Mouse (Mus musculus) adrenal gland, postnatal 4 days (tissue): ENCODE measurements around the gene Gpld1. TPM values are rescaled to one million over a fixed set of nuclear protein-coding genes. Genes with fewer than 3 reads are reported as not detected.
A peak's percentile ranks its signal among the peaks of the same experiment; 100 is the strongest.

Experiments
- DNase-seq, 2 experiments: peaks; one replicate each; pipeline ENCODE4 v3.0.0; 2021 to 2022; ENCODE audit warnings: low spot score in 2 of 2, mixed read lengths in 2 of 2
- long read RNA-seq, 2 experiments: library from polyadenylated mRNA; stranded (forward); transcript quantifications; one replicate each; pipeline ENCODE4 v2.0.0; 2021
- total RNA-seq, 2 experiments: library from RNA; stranded (reverse); gene quantifications; 2 replicates each; pipeline ENCODE4 v1.2.3; 2021

Gpld1 gene
- 10 to 100 TPM in 1 of 2 experiments, 1 to 10 TPM in 1; 2.9 to 13.4 TPM for total RNA-seq
- long read RNA-seq, experiment 1, full-length matches to known transcripts: 1 of 25 reads
- long read RNA-seq, experiment 1, partial matches to known transcripts: 17 of 25 reads
- long read RNA-seq, experiment 1, other reads (novel, unspliced or antisense): 7 of 25 reads
- long read RNA-seq, experiment 2, partial matches to known transcripts: 1 of 6 reads
- long read RNA-seq, experiment 2, other reads (novel, unspliced or antisense): 5 of 6 reads

DNA sequence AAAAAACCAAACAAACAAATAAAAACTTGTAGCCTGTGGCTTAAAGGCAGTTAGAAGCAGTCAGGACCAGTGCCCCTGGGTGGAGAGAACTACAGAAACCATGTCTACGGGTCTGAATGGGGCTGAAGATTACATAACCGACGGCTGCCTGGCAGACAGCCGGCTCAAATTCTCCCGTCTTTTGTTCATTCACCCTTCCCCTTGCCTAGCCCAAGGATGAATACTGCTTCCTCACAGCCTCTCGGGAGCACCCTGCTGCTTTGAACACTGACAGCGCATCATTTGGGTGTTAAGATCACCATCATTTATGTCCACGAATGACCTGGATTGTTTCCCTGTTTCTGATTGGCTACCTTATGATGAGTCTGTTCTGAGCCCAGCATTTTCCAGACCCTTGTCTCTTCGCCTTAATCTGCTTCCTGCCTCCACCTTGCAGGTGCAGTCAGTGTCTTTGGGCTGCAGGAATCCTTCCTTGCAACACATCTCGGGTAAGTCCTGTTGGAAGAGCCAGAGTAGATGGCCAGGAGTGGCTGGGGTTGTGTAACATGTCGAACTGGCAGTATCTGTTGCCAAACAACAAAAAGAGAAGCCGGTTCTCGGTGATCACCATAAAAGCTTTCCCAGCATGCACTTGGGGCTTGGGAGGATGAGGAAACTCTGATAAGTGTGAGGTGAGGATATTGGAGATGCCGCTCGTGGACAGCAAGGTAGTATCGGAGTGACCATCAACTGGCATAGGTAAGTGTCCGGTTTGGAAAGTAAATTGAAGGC lies at the start of gene Gpld1:
Gene Gpld1 (plus strand): TSS at position 641 of the 771 bp plus-strand sequence.
- DNase-seq: no peak

DNA sequence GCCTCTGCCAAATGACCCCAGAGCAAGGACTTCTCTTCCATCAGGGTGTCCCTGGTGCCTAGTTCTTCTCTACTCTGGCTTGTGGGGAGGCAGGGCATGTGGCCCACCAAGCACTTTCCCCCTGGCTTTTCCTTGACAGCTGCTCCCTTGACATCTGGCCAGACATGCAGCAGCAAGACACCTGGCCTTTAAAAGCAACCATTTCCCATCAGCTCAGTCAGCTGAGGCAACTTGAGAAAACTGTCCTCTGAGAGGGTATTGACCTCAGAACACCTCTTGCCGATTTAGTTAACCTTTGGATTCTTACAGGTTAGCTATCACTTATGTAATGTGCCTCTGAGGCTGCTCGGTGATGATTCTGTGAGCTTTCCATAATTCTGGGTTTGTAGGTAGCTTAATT lies 49.1 kb upstream of the Gpld1 start:
- no peak for DNase-seq

DNA sequence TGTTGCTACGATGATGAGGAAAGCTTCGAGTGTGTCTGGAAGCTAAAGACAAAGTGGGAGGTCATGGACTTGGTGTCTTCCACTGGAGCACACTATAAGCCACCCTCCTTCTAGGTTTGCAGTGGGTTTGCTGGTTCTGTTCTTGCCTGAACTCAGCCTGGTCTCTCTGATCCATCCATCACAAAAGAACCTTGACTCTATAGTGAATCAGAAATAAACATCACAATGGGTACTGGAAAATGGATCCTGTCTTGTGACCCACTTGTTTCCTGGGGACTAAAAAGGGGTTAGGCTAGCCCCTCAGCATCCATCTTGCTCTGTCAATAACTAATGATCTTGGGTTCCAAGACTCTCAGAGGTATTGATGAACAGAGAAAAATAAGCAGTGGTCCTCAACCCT lies 41.0 kb upstream of the Gpld1 start:
- DNase-seq: no peak

DNA sequence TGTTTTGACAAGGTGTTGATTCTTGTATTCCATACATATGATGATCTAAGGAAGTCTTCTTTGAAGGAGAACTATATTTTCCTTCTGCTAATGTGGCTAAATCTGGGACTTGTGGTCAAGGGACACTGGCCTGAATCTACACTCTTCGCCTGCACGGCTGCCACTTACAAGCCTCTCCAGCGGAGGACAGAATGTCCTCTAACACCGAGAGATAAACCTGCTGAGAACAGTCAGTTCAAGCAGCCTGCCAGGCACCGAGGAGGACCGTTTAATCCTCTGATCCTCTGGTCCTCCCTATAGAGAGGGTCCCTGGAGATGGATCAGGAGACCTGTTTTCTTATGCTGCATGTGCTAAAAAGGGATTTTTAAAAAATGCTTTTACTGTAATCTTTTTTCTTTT lies 39.5 kb upstream of the Gpld1 start:
- DNase-seq: no peak

DNA sequence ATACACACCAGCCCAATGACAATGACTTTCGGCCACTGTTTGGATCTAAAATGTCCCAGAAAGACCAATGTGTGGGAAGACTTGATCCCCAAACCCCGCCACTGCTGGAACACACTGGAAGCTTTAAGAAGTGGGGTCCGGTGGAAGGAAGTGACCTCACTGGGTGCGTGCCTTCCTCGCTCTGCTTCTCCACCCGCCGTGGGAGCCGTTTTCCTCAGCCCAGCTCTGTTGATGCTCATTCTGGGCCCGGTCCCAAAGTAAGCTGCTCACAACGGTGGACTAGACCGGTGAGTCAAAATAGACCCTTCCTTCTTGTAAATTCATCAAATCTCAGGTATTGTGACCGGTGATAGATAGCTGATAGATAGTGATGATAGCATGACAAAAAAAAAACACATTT lies 37.5 kb upstream of the Gpld1 start:
- no peak for DNase-seq

DNA sequence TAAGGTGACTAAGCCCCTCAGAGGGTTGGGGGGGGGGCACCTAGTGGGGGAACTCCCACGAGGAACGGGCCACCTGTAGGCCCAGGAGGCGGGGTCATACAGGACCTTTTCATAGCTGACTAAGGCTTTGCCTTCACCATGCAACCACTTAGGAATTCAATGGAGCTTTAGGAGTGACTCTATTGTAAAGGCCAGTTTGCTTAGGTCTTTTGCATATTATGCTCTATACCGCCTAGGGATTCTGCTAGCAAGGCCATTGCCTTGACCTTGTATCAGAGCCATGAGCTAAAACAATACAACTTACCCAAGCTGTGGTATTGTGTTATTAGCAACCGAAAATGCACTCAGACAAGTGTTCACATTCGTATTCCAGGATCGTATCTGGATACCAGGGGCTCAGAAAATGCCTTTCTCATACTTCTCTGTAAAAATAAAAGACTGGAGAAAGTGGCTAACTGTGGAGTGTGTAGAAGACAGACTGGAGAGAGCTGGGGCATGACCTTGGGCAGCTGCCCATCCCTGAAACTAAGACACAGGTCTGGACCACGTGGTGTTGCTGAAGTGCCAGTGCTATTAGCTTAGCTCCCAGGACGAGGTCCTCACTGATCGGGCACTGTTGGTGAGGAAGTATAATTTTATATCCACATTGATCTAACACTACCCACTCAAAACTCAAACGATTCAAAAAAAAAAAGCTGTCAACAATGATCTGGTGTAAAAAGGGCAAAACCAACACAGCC lies 36.0 kb upstream of the Gpld1 start:
- no peak for DNase-seq

DNA sequence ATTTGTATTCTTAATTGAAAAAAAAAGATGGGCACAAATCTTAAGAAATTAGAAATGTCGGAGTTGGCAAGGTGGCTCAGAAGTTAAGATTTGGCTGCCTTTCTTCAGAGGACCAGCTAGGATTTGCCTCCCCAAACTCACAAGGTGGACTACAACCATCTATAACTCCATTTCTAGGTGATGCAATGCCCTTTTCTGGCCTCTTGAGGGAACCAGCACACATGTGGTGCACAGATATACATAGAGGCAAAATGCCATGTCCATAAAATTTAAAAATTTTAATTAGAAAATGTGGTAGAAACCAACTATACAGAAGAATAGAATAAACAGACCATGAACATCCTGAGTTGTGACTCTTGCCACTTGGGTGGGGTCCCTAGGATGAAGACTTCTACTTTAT lies 33.8 kb upstream of the Gpld1 start:
- no peak for DNase-seq

DNA sequence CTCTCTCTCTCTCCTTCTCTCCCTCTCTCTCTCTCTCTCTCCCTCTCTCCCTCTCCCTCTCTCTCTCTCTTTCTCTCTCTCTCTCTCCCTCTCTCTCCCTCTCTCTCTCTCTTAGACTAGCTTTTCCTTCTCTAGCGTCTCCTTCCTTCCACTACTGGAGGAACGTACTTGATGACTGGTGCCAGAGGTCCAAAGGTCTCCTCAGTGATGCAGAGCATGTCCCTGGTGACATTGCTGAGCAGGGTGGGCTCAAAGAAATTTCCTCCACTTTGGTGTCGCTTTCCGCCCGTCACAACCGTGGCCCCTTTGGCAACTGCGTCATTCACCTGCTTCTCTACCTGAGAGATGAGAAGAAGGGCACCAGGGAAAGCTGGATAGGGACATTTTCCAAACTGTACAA lies 29.4 kb upstream of the Gpld1 start:
- DNase-seq: no peak

DNA sequence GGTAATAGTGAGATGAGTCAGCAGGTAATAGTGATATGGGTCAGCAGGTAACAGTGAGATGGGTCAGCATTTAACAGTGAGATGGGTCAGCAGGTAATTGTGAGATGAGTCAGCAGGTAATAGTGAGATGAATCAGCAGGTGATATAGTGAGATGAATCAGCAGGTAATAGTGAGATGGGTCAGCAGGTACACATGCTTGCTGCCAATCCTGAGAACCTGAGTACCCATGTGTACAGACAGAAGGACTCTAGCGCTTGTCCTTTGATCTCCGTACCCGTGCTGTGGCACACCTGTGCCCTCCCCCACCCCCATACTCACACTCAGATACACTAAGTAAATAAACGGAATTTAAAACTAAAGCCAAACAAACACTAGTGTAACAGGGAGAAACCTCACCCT lies 28.0 kb upstream of the Gpld1 start:
- no peak for DNase-seq

DNA sequence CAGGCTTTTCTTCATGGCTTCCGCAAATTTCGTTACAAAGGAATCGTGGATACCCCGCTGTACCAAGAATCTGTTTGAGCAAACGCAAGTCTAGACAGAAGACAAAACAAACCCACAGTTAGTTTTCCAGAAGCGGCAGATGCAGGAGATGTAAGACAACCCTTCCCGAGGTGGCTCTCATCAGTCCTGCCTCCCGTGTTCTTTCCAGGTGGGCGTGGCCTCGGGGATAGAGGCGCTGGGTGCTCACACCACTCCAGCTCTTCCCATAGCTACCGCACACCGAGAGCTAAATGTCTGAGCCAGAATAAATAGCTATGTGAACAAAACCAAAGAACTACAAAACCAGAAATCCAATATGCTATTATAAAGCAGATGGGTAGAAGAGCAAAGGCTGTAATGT lies 27.1 kb upstream of the Gpld1 start:
- no peak for DNase-seq

DNA sequence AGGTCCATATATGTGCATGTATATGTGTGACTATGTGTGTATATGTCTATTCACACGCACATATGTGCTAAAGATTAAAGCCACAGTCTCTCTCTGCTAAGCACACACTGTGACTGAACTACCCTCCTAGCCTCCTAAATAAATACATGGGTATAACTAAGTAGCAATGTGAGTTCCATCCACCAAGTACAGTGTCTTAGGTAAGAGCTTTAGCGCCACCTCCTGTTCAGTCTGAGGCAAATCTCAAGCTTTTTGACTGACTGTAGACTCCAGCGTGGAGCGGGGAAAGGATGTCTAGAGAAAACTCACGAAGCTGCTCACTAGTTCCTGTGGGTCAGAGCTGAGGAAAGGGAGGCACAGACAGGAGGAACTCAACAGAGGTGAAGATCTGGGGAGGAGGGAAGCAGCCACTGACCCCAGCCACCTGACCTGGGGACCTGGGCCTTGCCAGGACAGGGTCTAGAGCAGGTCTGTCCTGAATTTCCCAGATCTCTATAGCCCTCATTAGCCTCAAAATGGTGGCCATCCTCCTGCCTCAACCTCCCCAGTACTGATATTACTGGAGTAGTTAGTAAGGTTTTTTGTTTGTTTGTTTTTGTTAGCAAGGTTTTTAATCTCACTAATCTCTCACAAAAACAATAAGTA lies 22.5 kb upstream of the Gpld1 start:
- DNase-seq: peak in 1 of 2 experiments; percentile 47

DNA sequence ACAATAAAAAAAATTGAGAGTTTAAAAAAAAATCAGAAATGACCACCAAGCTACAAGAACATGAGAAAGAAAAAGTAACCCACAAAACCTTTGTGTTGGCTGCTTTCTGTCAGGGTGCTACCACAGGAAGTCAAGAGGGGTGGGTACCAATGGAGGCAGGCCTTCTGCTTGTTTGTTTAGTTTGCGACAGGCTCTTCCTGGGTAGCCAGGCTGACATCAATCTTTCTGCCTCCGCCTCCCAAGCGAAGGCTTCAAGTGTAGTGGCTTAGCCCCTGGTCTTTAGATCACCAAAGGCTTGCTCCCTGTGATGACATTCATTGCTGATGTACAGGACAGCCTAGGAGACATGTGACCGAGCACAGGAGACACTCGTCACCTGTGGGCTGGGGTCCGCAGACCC lies 21.7 kb upstream of the Gpld1 start:
- no peak for DNase-seq

DNA sequence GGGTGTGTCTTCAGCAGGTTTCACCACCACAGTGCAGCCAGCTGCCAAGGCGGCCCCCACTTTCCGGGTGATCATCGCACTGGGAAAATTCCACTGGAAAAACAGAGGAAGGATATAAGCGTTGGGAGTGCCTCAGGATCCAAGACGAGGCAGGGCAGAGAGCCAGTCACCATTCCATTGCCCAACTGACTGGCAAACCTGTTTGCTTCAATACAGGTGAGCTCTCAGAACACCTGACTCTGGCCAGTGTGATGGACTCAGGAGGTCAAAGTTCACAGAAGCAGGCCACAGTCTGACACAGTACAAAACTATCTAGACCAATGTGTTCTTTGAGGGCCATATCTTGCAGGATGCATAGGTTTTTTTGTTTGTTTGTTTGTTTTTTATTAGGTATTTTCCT lies 19.0 kb upstream of the Gpld1 start:
- no peak for DNase-seq

DNA sequence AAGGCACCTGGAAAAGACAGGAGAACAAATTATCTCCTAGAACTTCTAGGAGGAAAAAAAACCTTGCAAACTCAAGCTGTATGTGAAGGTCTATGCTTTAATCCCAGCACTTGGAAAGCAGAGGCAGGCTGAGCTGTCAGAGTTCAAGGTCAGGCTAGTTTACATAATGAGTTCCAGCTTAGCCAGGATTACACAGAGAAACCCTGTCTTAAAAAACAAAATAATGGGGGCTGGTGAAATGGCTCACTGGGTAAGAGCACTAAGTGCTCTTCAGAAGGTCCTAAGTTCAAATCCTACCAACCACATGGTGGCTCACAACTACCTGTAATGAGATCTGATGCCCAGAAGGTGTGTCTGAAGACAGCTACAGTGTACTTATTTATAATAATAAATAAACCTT lies 12.4 kb upstream of the Gpld1 start:
- DNase-seq: no peak

DNA sequence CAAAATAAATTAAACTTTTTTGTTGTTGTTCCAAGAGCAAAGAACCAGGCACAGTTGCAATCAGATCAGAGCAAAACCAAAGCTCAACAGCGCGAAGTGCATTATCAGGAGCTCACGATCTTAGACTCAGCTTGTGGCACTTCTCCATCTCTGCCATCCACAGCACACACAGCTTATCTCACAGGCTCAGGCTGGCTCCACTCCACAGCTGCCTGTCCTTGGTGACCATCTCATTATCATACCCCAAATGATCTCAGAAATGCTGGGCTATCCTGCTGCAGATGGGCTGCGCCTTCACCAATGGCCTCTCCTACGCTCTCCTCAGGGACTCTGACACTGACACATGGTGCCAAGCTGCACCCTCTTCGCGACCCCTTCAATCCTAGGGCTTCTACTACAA lies 9.8 kb upstream of the Gpld1 start:
- DNase-seq: no peak

DNA sequence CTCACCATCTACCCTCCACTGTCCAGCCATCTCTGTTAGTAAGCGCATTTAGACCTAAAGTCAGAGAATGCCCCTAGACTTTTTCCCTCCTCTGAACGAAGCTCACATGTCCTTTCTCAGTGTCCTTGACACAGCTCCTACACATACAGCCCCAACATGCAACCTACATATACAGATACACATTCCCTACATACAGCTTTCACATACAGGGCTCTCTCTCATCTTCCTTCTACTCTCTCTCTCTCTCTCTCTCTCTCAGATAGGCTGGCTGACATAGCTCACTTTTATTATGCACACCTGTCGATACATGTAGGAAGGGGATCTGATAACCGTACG lies 6.2 kb upstream of the Gpld1 start:
- no peak for DNase-seq

DNA sequence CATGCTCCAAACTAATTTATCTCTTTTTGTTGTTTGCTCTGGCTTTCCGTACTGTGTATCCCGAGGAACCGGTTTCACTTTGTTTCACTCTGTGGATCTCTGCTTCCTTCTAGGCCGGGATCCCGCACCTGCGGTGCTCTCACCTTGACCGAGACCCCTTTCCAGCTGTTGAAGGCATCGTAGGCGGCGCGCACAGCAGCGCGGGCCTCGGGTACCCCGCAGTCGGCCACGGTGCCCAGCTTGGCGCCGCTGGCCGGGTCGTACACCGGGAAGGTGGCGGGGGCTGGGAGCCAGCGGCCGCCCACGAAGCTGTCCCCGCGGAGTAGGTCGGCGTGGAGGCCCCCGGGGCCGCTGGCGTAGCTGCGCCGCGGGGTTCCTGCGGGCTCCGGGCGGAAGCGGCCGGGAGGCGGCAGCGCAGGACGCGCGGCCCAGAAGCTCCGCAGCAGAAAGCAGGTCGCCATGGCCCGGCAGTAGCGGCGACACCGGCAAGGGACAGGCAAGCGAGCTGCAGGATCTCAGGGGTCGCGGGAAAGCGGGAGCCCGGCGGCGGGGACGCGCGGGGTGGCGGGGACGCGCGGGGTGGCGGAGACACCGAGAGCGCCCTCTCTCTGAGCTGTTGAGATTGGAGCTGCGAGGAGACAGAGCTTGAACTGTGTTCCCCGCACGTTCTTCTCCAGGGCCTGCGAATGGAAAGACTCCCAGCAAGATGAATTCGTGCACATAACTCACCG lies 5.7 kb upstream of the Gpld1 start, which contains the start of gene Aldh5a1:
Gene Aldh5a1 (minus strand): TSS at position 554 of the 731 bp plus-strand sequence.
- peak; percentile 57 to 58 for DNase-seq

DNA sequence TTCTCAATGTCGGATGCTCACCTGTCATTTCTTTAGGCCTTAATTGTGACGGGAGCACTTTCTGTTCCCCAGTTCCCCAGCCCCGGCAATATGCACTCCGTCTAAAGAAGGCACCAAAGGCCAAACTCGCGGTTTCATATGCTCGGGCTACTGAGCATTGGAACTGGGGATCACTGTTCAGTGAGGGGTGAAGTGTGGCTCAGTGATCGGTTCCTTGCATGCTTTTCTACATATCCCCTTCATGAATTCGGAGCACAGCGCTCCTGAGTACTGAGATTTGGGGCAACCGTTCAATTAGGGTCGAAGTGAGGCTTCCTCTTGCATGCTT lies 5.1 kb upstream of the Gpld1 start:
- no peak for DNase-seq

DNA sequence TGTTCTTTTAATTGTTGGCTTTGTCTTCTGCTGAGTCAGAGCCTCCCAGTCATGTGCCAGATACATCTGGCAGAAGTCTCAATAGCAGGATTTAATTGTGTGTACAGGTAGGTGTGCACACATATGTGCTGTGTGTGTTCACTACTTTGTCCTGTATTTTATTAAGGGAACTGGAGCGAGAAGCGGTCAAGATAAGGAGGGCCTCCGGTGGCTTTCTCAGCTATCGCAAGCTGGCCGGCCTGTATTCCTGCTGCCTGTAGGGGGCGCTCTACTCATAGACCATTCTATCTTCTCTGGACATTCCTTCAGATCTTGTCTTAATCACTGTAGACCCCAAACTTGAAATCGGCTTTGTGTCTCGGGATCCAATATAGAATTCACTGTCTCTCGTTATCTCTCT lies 4.3 kb upstream of the Gpld1 start:
- DNase-seq: peak; percentile 30 to 43

DNA sequence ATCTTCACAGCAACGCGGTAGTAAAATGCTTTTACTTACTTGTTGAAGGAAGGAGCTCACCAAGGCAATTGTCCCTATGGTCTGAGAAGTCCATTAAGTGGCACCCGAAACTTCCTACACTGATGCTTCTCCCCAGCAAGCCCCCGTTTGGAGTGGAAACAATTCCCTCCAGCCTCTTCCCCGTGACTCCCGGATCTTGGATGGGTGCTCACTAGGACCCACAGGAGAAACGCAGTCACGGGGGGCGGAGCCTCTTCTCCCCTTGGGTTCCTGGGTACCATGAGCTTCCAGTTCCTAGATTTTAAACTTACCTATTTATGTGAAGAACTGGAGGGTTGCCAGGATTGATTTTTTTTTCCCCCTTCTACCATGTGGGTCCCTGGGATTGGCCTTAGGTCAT lies 3.5 kb upstream of the Gpld1 start:
- DNase-seq: no peak

DNA sequence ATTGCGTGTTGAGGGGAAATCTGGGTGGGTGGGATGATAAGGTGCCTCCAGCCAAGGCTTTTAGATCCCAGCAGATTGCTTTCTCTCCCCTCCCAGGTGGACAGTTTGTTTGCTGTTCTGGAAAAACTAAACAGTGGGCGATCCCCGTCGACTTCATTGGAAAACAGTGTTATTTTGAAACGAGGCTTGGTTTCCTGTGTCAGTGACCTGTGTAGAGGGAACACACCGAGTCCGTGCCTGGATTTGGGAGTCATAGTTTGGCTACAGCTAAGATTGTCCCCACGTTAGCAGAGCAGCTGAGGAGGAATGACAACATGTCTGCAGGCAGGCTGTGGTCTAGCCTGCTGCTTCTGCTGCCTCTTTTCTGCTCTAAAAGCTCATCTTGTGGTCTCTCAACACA lies 351 bp downstream of the Gpld1 start:
- no peak for DNase-seq
